Mouse (Mus musculus) lung, adult 18-20 months (tissue): ENCODE measurements around the gene Lrrc63.
A peak's percentile ranks its signal among the peaks of the same experiment; 100 is the strongest.

Experiments
- DNase-seq, 2 experiments: peaks; one replicate each; pipeline ENCODE4 v3.0.0; 2022; ENCODE audit warnings: mixed read lengths in 2 of 2

Lrrc63 gene

GRCm38 (mm10) chr14:75136119-75136966 is 5.7 kb upstream of the Lrrc63 start:
- DNase-seq = peak; percentile 32 to 62

- no peak for DNase-seq
These were observed 749 bp upstream of the Lrrc63 start for GRCm38 (mm10) chr14:75131324-75131935.

- DNase-seq = no peak
These were observed 9.0 kb downstream of the Lrrc63 start for GRCm38 (mm10) chr14:75121658-75122057.

GRCm38 (mm10) chr14:75102956-75103355 is 27.7 kb downstream of the Lrrc63 start:
- no peak for DNase-seq

- no peak for DNase-seq
These were observed 52.7 kb downstream of the Lrrc63 start for GRCm38 (mm10) chr14:75077946-75078345.

- no peak for DNase-seq
These were observed 55.1 kb downstream of the Lrrc63 start for GRCm38 (mm10) chr14:75075299-75076180.

- DNase-seq = no peak
These were observed 59.6 kb downstream of the Lrrc63 start for GRCm38 (mm10) chr14:75071091-75071490.

GRCm38 (mm10) chr14:75069356-75069979 is 61.2 kb downstream of the Lrrc63 start:
- DNase-seq = peak; percentile 36 to 48

- DNase-seq = peak; percentile 33 to 49
These were observed 62.1 kb downstream of the Lrrc63 start for GRCm38 (mm10) chr14:75068430-75069112.

- DNase-seq = peak; percentile 24 to 44
These were observed 65.5 kb downstream of the Lrrc63 start for GRCm38 (mm10) chr14:75065211-75065610.

- peak; percentile 19 to 39 for DNase-seq
These were observed 66.2 kb downstream of the Lrrc63 start for GRCm38 (mm10) chr14:75064520-75064919.

- no peak for DNase-seq
These were observed 66.7 kb downstream of the Lrrc63 start for GRCm38 (mm10) chr14:75063936-75064335.

- DNase-seq = peak in 1 of 2 experiments; percentile 37
These were observed 70.1 kb downstream of the Lrrc63 start for GRCm38 (mm10) chr14:75060562-75060961.

- DNase-seq = peak in 1 of 2 experiments; percentile 11
These were observed 73.7 kb downstream of the Lrrc63 start for GRCm38 (mm10) chr14:75056861-75057431.

GRCm38 (mm10) chr14:75054455-75055343 is 76.0 kb downstream of the Lrrc63 start:
- peak in 1 of 2 experiments; percentile 20 for DNase-seq

- DNase-seq = no peak
These were observed 78.2 kb downstream of the Lrrc63 start for GRCm38 (mm10) chr14:75052451-75052850.

- peak in 1 of 2 experiments; percentile 27 for DNase-seq
These were observed 85.5 kb downstream of the Lrrc63 start for GRCm38 (mm10) chr14:75045184-75045583.

- no peak for DNase-seq
These were observed 95.2 kb downstream of the Lrrc63 start for GRCm38 (mm10) chr14:75035431-75035830.
